Mouse (Mus musculus): Measurements from ENCODE around the gene Ipo9. TPM values are rescaled to one million over a fixed set of nuclear protein-coding genes. Genes with fewer than 3 reads are reported as not detected.

Gene Ipo9
- polyA plus RNA-seq, 1 experiment, result 61.5 TPM

DNA sequence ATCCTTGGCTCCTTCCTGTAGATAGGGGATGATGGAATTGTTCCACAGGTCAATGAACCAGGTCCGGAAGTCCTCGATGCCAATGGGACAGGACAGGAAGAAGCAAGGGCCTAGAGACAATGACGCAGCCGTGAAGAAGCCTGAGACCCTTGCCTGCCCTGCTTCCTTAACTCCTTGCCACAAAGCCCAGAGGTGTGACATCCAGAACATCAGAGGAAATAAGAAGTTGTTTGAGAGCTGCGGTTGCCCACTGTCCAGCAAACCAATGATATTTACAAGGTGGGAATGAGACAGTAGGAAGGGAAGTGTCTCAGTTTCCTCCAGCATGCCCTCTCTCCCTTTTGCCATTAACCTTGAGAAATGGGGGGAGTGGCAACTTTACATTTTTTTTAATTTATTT is 18.6 kb upstream of the Ipo9 start:
- Histone ChIP-seq H3K36me3 (ENCODE audit: control insufficient read depth, insufficient read depth) (peaks cover 40% of the 10 kb centered on the region), H3K79me3 (ENCODE audit: low read depth) (no peaks in the 10 kb centered on the region), H3ac (ENCODE audit: control insufficient read depth, insufficient read length, low read depth) (no peak overlapping the region), H3K4me3 (ENCODE audit: insufficient read depth, poor library complexity, severe bottlenecking) (no peak overlapping the region), H3K27me3 (ENCODE audit: control insufficient read depth, insufficient read depth, insufficient read length) (no peaks in the 10 kb centered on the region), H3K79me2 (ENCODE audit: control insufficient read depth, insufficient read depth) (no peaks in the 10 kb centered on the region)
- TF ChIP-seq FOSL1 (IDR thresholded peaks at IDR 0.05; ENCODE audit: insufficient read depth, low read length, poor library complexity, severe bottlenecking) (no peak), CEBPB (IDR thresholded peaks at IDR 0.05; ENCODE audit: low read depth) (no peak), CTCF (IDR thresholded peaks at IDR 0.05; ENCODE audit: control insufficient read depth, insufficient read depth, insufficient read length) (no peak)

- Histone ChIP-seq H3K27me3 (ENCODE audit: control insufficient read depth, insufficient read depth, insufficient read length) (no peaks in the 10 kb centered on the region), H3K36me3 (ENCODE audit: control insufficient read depth, insufficient read depth) (peaks cover 54% of the 10 kb centered on the region), H3ac (ENCODE audit: control insufficient read depth, insufficient read length, low read depth) (no peak overlapping the region), H3K79me3 (ENCODE audit: low read depth) (no peaks in the 10 kb centered on the region), H3K4me3 (ENCODE audit: insufficient read depth, poor library complexity, severe bottlenecking) (no peak overlapping the region), H3K79me2 (ENCODE audit: control insufficient read depth, insufficient read depth) (no peaks in the 10 kb centered on the region)
- no peak for TF ChIP-seq CEBPB (IDR thresholded peaks at IDR 0.05; ENCODE audit: low read depth)
Observed at GRCm38 (mm10) chr1:135443506-135443905, 13.2 kb upstream of the Ipo9 start.

- TF ChIP-seq MYOG (IDR thresholded peaks at IDR 0.05; ENCODE audit: control insufficient read depth, extremely low read depth, insufficient read length), result no peak
- no peak for TF ChIP-seq CEBPB (IDR thresholded peaks at IDR 0.05; ENCODE audit: low read depth)
- no peak for TF ChIP-seq FOSL1 (IDR thresholded peaks at IDR 0.05; ENCODE audit: insufficient read depth, low read length, poor library complexity, severe bottlenecking)
- TF ChIP-seq USF1 (IDR thresholded peaks at IDR 0.05; ENCODE audit: low read depth), result no peak
- no peak for TF ChIP-seq CTCF (IDR thresholded peaks at IDR 0.05; ENCODE audit: control insufficient read depth, insufficient read depth, insufficient read length)
- no peak for TF ChIP-seq MAX (IDR thresholded peaks at IDR 0.05)
- no peak for TF ChIP-seq MYOD1 (IDR thresholded peaks at IDR 0.05; ENCODE audit: control insufficient read depth, insufficient read length, low read depth)
- Histone ChIP-seq H3K27me3 (ENCODE audit: control insufficient read depth, insufficient read depth, insufficient read length) (no peaks in the 10 kb centered on the region), H3K36me3 (ENCODE audit: control insufficient read depth, insufficient read depth) (peaks cover 52% of the 10 kb centered on the region), H3K79me3 (ENCODE audit: low read depth) (no peaks in the 10 kb centered on the region), H3ac (ENCODE audit: control insufficient read depth, insufficient read length, low read depth) (no peak overlapping the region), H3K4me3 (ENCODE audit: insufficient read depth, poor library complexity, severe bottlenecking) (no peak overlapping the region), H3K79me2 (ENCODE audit: control insufficient read depth, insufficient read depth) (no peaks in the 10 kb centered on the region)
Observed at GRCm38 (mm10) chr1:135441861-135442260, 11.6 kb upstream of the Ipo9 start.

- Histone ChIP-seq H3K79me2 (ENCODE audit: control insufficient read depth, insufficient read depth) (no peaks in the 10 kb centered on the region), H3K79me3 (ENCODE audit: low read depth) (no peaks in the 10 kb centered on the region), H3K4me3 (ENCODE audit: insufficient read depth, poor library complexity, severe bottlenecking) (no peak overlapping the region), H3ac (ENCODE audit: control insufficient read depth, insufficient read length, low read depth) (no peak overlapping the region), H3K27me3 (ENCODE audit: control insufficient read depth, insufficient read depth, insufficient read length) (no peaks in the 10 kb centered on the region), H3K36me3 (ENCODE audit: control insufficient read depth, insufficient read depth) (peaks cover 52% of the 10 kb centered on the region)
- no peak for TF ChIP-seq FOSL1 (IDR thresholded peaks at IDR 0.05; ENCODE audit: insufficient read depth, low read length, poor library complexity, severe bottlenecking)
- TF ChIP-seq CEBPB (IDR thresholded peaks at IDR 0.05; ENCODE audit: low read depth), result no peak
- no peak for TF ChIP-seq CTCF (IDR thresholded peaks at IDR 0.05; ENCODE audit: control insufficient read depth, insufficient read depth, insufficient read length)
- no peak for TF ChIP-seq MYOG (IDR thresholded peaks at IDR 0.05; ENCODE audit: control insufficient read depth, extremely low read depth, insufficient read length)
- TF ChIP-seq MAX (IDR thresholded peaks at IDR 0.05), result no peak
Observed at GRCm38 (mm10) chr1:135440986-135441385, 10.7 kb upstream of the Ipo9 start.

GRCm38 (mm10) chr1:135438801-135439200 is 8.5 kb upstream of the Ipo9 start:
- Histone ChIP-seq H3K79me2 (ENCODE audit: control insufficient read depth, insufficient read depth) (no peaks in the 10 kb centered on the region), H3K4me3 (ENCODE audit: insufficient read depth, poor library complexity, severe bottlenecking) (no peak overlapping the region), H3K79me3 (ENCODE audit: low read depth) (no peaks in the 10 kb centered on the region), H3ac (ENCODE audit: control insufficient read depth, insufficient read length, low read depth) (no peak overlapping the region), H3K27me3 (ENCODE audit: control insufficient read depth, insufficient read depth, insufficient read length) (no peaks in the 10 kb centered on the region), H3K36me3 (ENCODE audit: control insufficient read depth, insufficient read depth) (peaks cover 48% of the 10 kb centered on the region)
- TF ChIP-seq FOSL1 (IDR thresholded peaks at IDR 0.05; ENCODE audit: insufficient read depth, low read length, poor library complexity, severe bottlenecking) (no peak), MYOD1 (IDR thresholded peaks at IDR 0.05; ENCODE audit: control insufficient read depth, insufficient read length, low read depth) (no peak), MYOG (IDR thresholded peaks at IDR 0.05; ENCODE audit: control insufficient read depth, extremely low read depth, insufficient read length) (no peak), USF1 (IDR thresholded peaks at IDR 0.05; ENCODE audit: low read depth) (no peak), MAX (IDR thresholded peaks at IDR 0.05) (no peak), CTCF (IDR thresholded peaks at IDR 0.05; ENCODE audit: control insufficient read depth, insufficient read depth, insufficient read length) (no peak), CEBPB (IDR thresholded peaks at IDR 0.05; ENCODE audit: low read depth) (no peak)

- Histone ChIP-seq H3K79me2 (ENCODE audit: control insufficient read depth, insufficient read depth) (no peaks in the 10 kb centered on the region), H3K4me3 (ENCODE audit: insufficient read depth, poor library complexity, severe bottlenecking) (no peak overlapping the region), H3K36me3 (ENCODE audit: control insufficient read depth, insufficient read depth) (peaks cover 19% of the 10 kb centered on the region), H3K79me3 (ENCODE audit: low read depth) (peaks cover under 1% of the 10 kb centered on the region), H3K27me3 (ENCODE audit: control insufficient read depth, insufficient read depth, insufficient read length) (no peaks in the 10 kb centered on the region), H3ac (ENCODE audit: control insufficient read depth, insufficient read length, low read depth) (no peak overlapping the region)
- no peak for TF ChIP-seq MYOG (IDR thresholded peaks at IDR 0.05; ENCODE audit: control insufficient read depth, extremely low read depth, insufficient read length)
- no peak for TF ChIP-seq CTCF (IDR thresholded peaks at IDR 0.05; ENCODE audit: control insufficient read depth, insufficient read depth, insufficient read length)
- no peak for TF ChIP-seq CEBPB (IDR thresholded peaks at IDR 0.05; ENCODE audit: low read depth)
- no peak for TF ChIP-seq MYOD1 (IDR thresholded peaks at IDR 0.05; ENCODE audit: control insufficient read depth, insufficient read length, low read depth)
- TF ChIP-seq FOSL1 (IDR thresholded peaks at IDR 0.05; ENCODE audit: insufficient read depth, low read length, poor library complexity, severe bottlenecking), result no peak
- no peak for TF ChIP-seq MAX (IDR thresholded peaks at IDR 0.05)
- no peak for TF ChIP-seq USF1 (IDR thresholded peaks at IDR 0.05; ENCODE audit: low read depth)
Observed at GRCm38 (mm10) chr1:135435823-135436222, 5.5 kb upstream of the Ipo9 start.
